Mouse (Mus musculus) limb, embryonic 15.5 days (tissue): ENCODE measurements around the gene 1700010B08Rik. TPM values are rescaled to one million over a fixed set of nuclear protein-coding genes. Genes with fewer than 3 reads are reported as not detected.
"Not testable (repeated sequence)": the region's sequence is repeated elsewhere in the genome, so short reads cannot be mapped to it uniquely, and the experiment has no call there.

Experiments used
- ATAC-seq: fragments of 200-750 bp; cut with Nextera tagmentation; 2 replicates; pipeline ENCODE4 v1.8.0; 2017; ENCODE audit warnings: low read depth, moderate TSS enrichment; ENCODE audit not compliant: insufficient number of reproducible peaks, low FRiP score, low TSS enrichment
- H3K27ac ChIP-seq: fragments of 300-500 bp; sonication (generic); 2 replicates; pipeline ENCODE4 v1.5.1; 2015; ENCODE audit warnings: moderate library complexity, mild to moderate bottlenecking, inconsistent platforms
- H3K27me3 ChIP-seq: fragments of 300-500 bp; sonication (generic); 2 replicates; pipeline ENCODE4 v1.6.1; 2015; ENCODE audit warnings: inconsistent platforms
- H3K36me3 ChIP-seq: fragments of 300-500 bp; sonication (generic); 2 replicates; pipeline ENCODE4 v1.6.1; 2015; ENCODE audit warnings: inconsistent platforms
- H3K4me1 ChIP-seq: fragments of 300-500 bp; sonication (generic); 2 replicates; pipeline ENCODE4 v1.6.1; 2015; ENCODE audit warnings: inconsistent platforms
- H3K4me2 ChIP-seq: fragments of 300-500 bp; sonication (generic); 2 replicates; pipeline ENCODE4 v1.6.1; 2015; ENCODE audit warnings: mild to moderate bottlenecking, inconsistent platforms
- H3K4me3 ChIP-seq: fragments of 300-500 bp; sonication (generic); 2 replicates; pipeline ENCODE4 v1.5.1; 2015; ENCODE audit warnings: mild to moderate bottlenecking, inconsistent platforms
- H3K9ac ChIP-seq: fragments of 300-500 bp; sonication (generic); 2 replicates; pipeline ENCODE4 v1.6.1; 2015; ENCODE audit warnings: inconsistent platforms
- H3K9me3 ChIP-seq: fragments of 300-500 bp; sonication (generic); 2 replicates; pipeline ENCODE4 v1.6.1; 2016; ENCODE audit warnings: inconsistent platforms
- WGBS: fragments of 180-500 bp; shearing (Covaris S2); methylation state at CpG from one replicate; pipeline ENCODE4 v1.1.7; 2015; 5-methylcytosine and 5-hydroxymethylcytosine counted together
- polyA plus RNA-seq: library from polyadenylated mRNA; unstranded; fragments of >200 nt; fragmentation: Nextera tagmentation; extraction: Ambion mirVana; gene quantifications from 2 replicates; pipeline ENCODE4 v1.2.1, GENCODE M21; 2015

1700010B08Rik gene
- not detected in 2 replicates for polyA plus RNA-seq

- H3K4me3 ChIP-seq, H3K4me1 ChIP-seq, H3K27ac ChIP-seq, ATAC-seq, H3K9me3 ChIP-seq, H3K27me3 ChIP-seq, H3K4me2 ChIP-seq, H3K36me3 ChIP-seq, H3K9ac ChIP-seq: not testable (repeated sequence)
- WGBS = 88% methylated on average over 6 of the region's 7 CpGs
Observed at GRCm38 (mm10) chr2:173719115-173719514, at the start of gene 1700010B08Rik. 1700010B08Rik (plus strand) TSS chr2:173719415.

DNA sequence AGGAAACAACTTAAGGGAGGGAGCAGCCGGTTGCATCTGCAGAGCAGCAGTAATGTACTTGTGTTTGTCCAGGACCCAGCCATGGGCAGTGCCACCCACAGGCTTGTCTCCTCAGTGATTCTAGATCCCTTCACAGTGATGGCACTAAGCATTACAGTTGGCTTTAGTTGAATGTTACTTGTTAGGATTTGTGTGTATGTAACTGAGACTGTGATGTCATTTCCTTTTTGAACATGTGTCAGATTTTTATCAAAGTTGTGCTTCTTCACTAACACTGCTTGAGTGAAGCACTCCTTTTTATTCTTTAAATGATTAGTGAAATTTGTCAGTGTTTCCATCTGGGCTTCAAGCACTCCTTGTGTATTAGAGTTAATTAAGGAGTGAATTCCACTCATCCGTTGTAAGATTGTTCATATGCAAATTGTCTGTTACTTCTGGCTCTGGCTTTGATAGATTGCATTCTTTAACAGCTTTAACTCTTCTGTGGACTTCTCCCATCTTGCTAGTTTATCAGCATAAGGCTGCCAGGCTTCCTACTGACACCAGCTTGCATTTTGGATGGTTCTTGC, 46.8 kb upstream of the 1700010B08Rik start:
- Histone ChIP-seq H3K27ac (no peak overlapping the region), H3K27me3 (no peaks in the 10 kb centered on the region), H3K9ac (no peak overlapping the region), H3K4me2 (no peak overlapping the region), H3K9me3 (no peaks in the 10 kb centered on the region), H3K36me3 (peaks cover 16% of the 10 kb centered on the region), H3K4me1 (0 out of 2 replicates have a peak, but pooled peaks cover 3% of the 10 kb centered on the region), H3K4me3 (no peak overlapping the region)
- 69% methylated on average over 2 of the region's 2 CpGs for WGBS
- ATAC-seq = no peak

DNA sequence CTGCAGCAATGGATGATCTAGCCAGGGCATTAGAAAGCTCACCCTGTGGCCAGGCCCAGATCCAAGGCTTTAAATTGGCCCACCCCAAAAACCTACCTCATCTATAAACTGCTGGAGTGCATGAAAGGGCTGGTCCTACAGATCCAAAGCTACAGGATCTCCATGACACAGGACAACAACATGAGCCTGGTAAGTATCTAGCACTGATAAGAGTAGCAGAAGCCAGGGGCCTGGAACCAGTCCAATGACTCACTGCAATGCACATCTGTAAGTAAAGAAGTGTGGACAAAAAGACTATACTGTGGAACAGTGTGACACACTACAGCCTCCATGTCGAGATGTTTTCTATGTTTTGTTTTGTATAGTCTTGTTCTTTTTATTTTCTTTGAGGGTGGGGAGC, 45.7 kb upstream of the 1700010B08Rik start:
- peaks cover 13% of the 10 kb centered on the region for H3K36me3 ChIP-seq
- no peak overlapping the region for H3K4me3 ChIP-seq
- H3K9me3 ChIP-seq = no peaks in the 10 kb centered on the region
- H3K9ac ChIP-seq = no peak overlapping the region
- ATAC-seq = no peak
- 95% methylated on average over 1 of the region's 1 CpGs for WGBS
- H3K4me2 ChIP-seq = no peak overlapping the region
- 0 out of 2 replicates have a peak, but pooled peaks cover 3% of the 10 kb centered on the region for H3K4me1 ChIP-seq
- no peak overlapping the region for H3K27ac ChIP-seq
- no peaks in the 10 kb centered on the region for H3K27me3 ChIP-seq

- Histone ChIP-seq H3K4me2 (no peak overlapping the region), H3K9me3 (no peaks in the 10 kb centered on the region), H3K9ac (no peak overlapping the region), H3K4me3 (no peak overlapping the region), H3K4me1 (no peaks in the 10 kb centered on the region), H3K27ac (no peak overlapping the region), H3K27me3 (no peaks in the 10 kb centered on the region), H3K36me3 (peaks cover 10% of the 10 kb centered on the region)
- ATAC-seq = no peak
- 95% methylated on average over 2 of the region's 2 CpGs for WGBS
Observed at GRCm38 (mm10) chr2:173678593-173678992, 40.6 kb upstream of the 1700010B08Rik start.

DNA sequence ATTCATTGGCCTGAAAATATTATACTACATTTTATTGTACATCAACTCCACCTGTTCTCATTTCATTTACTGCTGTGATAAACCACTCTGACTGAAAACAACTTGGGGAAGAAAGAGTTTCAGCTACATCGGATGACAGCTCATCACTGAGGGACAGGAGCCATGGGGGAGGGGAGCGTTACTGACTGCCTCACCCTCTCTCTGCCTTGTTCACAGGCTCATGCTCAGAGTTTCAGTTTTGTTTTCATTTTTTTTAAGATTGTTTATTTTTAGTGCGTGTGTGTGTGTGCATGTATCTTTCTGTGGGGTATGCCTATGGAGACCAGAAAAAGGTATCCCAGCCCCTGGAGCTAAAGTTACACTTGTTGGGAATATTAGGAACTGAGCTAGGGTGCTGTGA, 40.0 kb upstream of the 1700010B08Rik start:
- Histone ChIP-seq H3K9me3 (no peaks in the 10 kb centered on the region), H3K27ac (no peak overlapping the region), H3K4me1 (no peaks in the 10 kb centered on the region), H3K27me3 (no peaks in the 10 kb centered on the region), H3K4me3 (no peak overlapping the region), H3K4me2 (no peak overlapping the region), H3K9ac (no peak overlapping the region), H3K36me3 (peaks cover 14% of the 10 kb centered on the region)
- 76% methylated on average over 3 of the region's 3 CpGs for WGBS
- ATAC-seq = no peak

DNA sequence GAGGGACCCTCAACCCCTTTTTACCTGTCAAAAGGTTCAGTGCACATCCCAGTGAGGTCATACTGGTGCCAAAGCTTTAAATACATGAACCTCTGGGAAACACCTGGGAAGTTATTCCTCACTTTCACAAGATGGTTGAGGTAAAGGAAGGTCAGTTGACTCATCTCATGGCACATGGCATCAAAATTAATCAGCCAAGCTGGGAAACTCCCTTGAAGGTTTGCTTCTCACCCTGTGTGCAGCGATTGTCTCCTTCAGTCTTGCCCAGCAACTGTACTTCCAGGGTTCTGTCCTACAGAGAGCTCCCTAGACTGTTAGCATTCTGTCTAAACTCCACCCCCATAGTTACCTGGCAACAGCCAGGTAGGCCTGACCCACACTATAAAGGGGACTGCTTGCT, 39.1 kb upstream of the 1700010B08Rik start:
- Histone ChIP-seq H3K27me3 (no peaks in the 10 kb centered on the region), H3K27ac (no peak overlapping the region), H3K4me3 (no peak overlapping the region), H3K4me1 (no peaks in the 10 kb centered on the region), H3K9me3 (no peaks in the 10 kb centered on the region), H3K4me2 (no peak overlapping the region), H3K36me3 (peaks cover 17% of the 10 kb centered on the region), H3K9ac (no peak overlapping the region)
- 64% methylated on average over 1 of the region's 1 CpGs for whole genome bisulfite sequencing
- no peak for ATAC-seq

DNA sequence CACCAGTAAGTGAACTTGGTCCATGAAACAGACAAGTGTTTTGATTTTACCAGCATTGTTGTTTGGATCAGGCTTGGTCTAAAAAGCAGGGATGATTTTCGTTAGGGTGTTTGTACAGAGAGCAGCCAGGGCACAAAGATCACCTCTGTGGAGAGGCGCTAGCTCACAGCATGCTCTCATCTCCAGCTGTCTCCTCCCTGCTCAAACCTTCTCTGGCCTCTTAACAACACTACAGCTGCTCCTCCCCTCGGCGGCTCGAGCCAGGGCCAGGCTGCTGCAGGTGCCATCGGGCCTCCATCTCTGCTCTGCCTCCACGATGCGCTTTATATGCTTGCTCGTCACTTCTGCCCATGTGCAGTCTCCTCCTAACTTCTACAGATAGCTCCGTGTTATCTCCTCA, 36.4 kb upstream of the 1700010B08Rik start:
- Histone ChIP-seq H3K4me1 (peaks cover 7% of the 10 kb centered on the region; the same call in 1 of the 2 replicates), H3K4me3 (no peak overlapping the region), H3K4me2 (no peak overlapping the region), H3K27me3 (no peaks in the 10 kb centered on the region), H3K27ac (no peak overlapping the region), H3K9ac (no peak overlapping the region), H3K36me3 (peaks cover 19% of the 10 kb centered on the region), H3K9me3 (no peaks in the 10 kb centered on the region)
- 74% methylated on average over 10 of the region's 10 CpGs for WGBS
- no peak for ATAC-seq

- H3K27me3 ChIP-seq = no peaks in the 10 kb centered on the region
- ATAC-seq = no peak
- H3K4me1 ChIP-seq = peaks cover 7% of the 10 kb centered on the region; the same call in 1 of the 2 replicates
- H3K9ac ChIP-seq = no peak overlapping the region
- 92% methylated on average over 3 of the region's 3 CpGs for WGBS
- no peaks in the 10 kb centered on the region for H3K9me3 ChIP-seq
- no peak overlapping the region for H3K4me3 ChIP-seq
- H3K27ac ChIP-seq = no peak overlapping the region
- H3K4me2 ChIP-seq = no peak overlapping the region
- peaks cover 47% of the 10 kb centered on the region for H3K36me3 ChIP-seq
Observed at GRCm38 (mm10) chr2:173685781-173686361, 33.3 kb upstream of the 1700010B08Rik start.

DNA sequence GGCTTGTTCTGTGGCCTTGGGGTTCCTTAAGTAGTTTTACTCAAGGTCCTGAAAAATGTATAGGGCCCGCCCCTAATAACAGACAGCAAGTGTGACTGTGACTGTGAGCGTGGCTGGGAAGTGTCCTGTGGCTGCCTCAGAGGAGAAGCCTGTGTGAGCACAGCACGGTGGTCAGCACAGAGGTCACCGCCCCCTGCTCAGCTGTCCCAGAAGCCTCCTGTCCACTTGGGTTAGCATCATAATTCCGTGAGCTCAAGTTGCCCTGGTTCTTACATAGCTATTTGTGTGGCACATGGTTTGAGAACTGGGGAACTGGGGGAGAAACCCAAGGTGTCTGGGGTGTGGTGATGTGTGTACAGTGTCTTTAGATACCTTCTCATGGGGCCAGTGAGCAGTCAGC, 31.9 kb upstream of the 1700010B08Rik start:
- H3K9ac ChIP-seq = no peak overlapping the region
- H3K4me1 ChIP-seq = peaks cover 10% of the 10 kb centered on the region
- no peaks in the 10 kb centered on the region for H3K9me3 ChIP-seq
- H3K36me3 ChIP-seq = peaks cover 53% of the 10 kb centered on the region
- H3K4me2 ChIP-seq = no peak overlapping the region
- H3K27ac ChIP-seq = no peak overlapping the region
- no peak overlapping the region for H3K4me3 ChIP-seq
- ATAC-seq = no peak
- no peaks in the 10 kb centered on the region for H3K27me3 ChIP-seq
- 82% methylated on average over 5 of the region's 5 CpGs for WGBS

GRCm38 (mm10) chr2:173689835-173690234, 29.4 kb upstream of the 1700010B08Rik start:
- peaks cover 54% of the 10 kb centered on the region for H3K36me3 ChIP-seq
- no peaks in the 10 kb centered on the region for H3K9me3 ChIP-seq
- no peak overlapping the region for H3K4me2 ChIP-seq
- H3K4me1 ChIP-seq = peaks cover 10% of the 10 kb centered on the region
- no peak overlapping the region for H3K9ac ChIP-seq
- H3K4me3 ChIP-seq = no peak overlapping the region
- no peak overlapping the region for H3K27ac ChIP-seq
- ATAC-seq = peak; percentile 48; the same call in 1 of the 2 replicates
- H3K27me3 ChIP-seq = no peaks in the 10 kb centered on the region

DNA sequence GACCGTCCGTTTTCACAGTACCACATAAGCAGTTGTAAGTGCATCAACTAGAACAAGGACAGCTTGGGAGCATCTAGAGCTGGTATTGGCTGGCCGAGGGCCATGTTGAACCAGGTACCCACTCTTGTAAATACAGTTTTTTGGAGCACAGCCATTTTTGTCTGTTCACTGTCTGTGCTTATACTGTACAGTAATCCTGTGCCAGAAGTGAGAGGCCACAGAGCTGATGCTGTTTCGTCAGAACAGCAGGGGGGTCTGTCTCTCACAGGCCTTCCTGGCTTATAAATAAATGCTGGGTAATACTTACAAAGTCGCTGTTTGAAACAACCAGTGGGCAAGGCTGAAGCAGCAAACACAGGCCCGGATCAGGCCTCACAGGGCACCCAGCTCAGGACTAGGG, 27.5 kb upstream of the 1700010B08Rik start:
- Histone ChIP-seq H3K4me3 (no peak overlapping the region), H3K27ac (no peak overlapping the region), H3K9me3 (no peaks in the 10 kb centered on the region), H3K9ac (no peak overlapping the region), H3K4me2 (no peak overlapping the region), H3K4me1 (peaks cover 3% of the 10 kb centered on the region), H3K36me3 (peaks cover 70% of the 10 kb centered on the region), H3K27me3 (no peaks in the 10 kb centered on the region)
- WGBS = 70% methylated on average over 6 of the region's 6 CpGs
- ATAC-seq = no peak

DNA sequence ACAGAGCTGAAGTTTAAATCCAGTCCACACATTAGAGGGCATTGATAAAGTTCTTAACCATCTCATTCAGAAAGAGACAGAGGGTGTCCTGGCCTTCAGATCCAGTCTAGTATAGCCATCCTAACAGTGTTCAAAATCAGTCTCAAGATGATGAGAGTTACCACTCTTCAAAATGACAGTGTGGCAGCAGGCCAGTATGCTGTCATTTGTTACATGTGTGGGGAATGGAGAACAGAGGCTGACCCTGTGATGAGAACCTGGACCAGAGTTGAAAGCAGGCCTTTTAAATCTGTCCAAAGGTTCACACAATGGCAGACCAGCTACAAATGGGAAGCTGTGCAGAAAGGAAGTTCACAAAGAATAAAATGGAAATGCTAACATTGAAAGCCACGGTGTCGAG, 26.5 kb upstream of the 1700010B08Rik start:
- Histone ChIP-seq H3K9ac (no peak overlapping the region), H3K4me2 (no peak overlapping the region), H3K9me3 (no peaks in the 10 kb centered on the region), H3K4me3 (no peak overlapping the region), H3K27me3 (no peaks in the 10 kb centered on the region), H3K4me1 (peaks cover 3% of the 10 kb centered on the region), H3K36me3 (peaks cover 79% of the 10 kb centered on the region), H3K27ac (no peak overlapping the region)
- 88% methylated on average over 2 of the region's 2 CpGs for WGBS
- ATAC-seq = no peak
